16 mouse cellular contexts compared by ENCODE assay signal in the genomic region with DNA sequence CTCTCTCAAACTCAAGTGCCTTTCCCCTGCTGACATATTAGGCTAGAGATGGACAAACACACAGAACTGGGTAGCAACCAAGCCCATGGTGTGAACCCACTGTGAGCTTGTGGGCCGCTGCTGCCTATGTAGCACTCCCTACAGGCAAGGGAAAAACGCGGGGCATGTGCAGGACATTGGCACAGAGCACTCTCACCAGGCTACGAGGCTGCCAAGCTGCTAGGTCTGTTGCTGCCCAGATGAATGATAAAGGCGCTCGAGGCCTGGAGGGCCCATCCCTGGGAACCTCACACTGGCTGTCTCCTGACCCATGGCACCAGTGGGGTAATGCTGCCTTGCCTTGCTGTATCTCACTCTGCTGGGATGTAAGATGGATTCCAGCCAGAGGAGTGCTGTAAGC. TPM values are rescaled to one million over a fixed set of nuclear protein-coding genes. Genes with fewer than 3 reads are reported as not detected.
DNase-seq lines count a peak whose midpoint lies in the region; ATAC-seq and TF ChIP-seq lines count a peak whose summit lies in the region.
"Had no signal": no experiment of that assay in that cellular context is flagged by ENCODE, and none has a peak within 500 bp of the region (broad histone marks: within the 10 kb centered on the region; RNA-seq: fewer than 3 reads in every experiment).

No protein-coding gene starts in this region.

- H3K4me3 ChIP-seq in heart, adult 2 months = no peak overlapping the region
- no peak overlapping the region for H3K4me3 ChIP-seq in midbrain, postnatal 0 days (ENCODE audit: low read depth, low read length)
- no peak overlapping the region for H3K4me3 ChIP-seq in midbrain, embryonic 13.5 days (replicated peaks)
- H3K4me3 ChIP-seq: erythroblast, embryonic 14.5 days; liver, embryonic 12.5 days; neural tube, embryonic 13.5 days had no signal

- H3K27ac ChIP-seq in heart, adult 2 months = no peak overlapping the region
- H3K27ac ChIP-seq in midbrain, postnatal 0 days (ENCODE audit: low read depth, low read length) = no peak overlapping the region
- no peak overlapping the region for H3K27ac ChIP-seq in midbrain, embryonic 13.5 days
- H3K27ac ChIP-seq: liver, embryonic 12.5 days; neural tube, embryonic 13.5 days had no signal

- H3K36me3 ChIP-seq in heart, adult 2 months (ENCODE audit: control insufficient read depth, insufficient read depth, low read length) = no peaks in the 10 kb centered on the region; the same call in 1 of the 2 replicates
- no peaks in the 10 kb centered on the region for H3K36me3 ChIP-seq in midbrain, postnatal 0 days (ENCODE audit: insufficient read depth, low read length)
- no peaks in the 10 kb centered on the region for H3K36me3 ChIP-seq in midbrain, embryonic 13.5 days
- H3K36me3 ChIP-seq: neural tube, embryonic 13.5 days had no signal

- no peak overlapping the region for H3K4me2 ChIP-seq in midbrain, postnatal 0 days (ENCODE audit: low read depth, low read length, poor library complexity, severe bottlenecking)
- no peak overlapping the region for H3K4me2 ChIP-seq in midbrain, embryonic 13.5 days (replicated peaks)
- H3K4me2 ChIP-seq: liver, embryonic 12.5 days; neural tube, embryonic 13.5 days had no signal

- H3K4me1 ChIP-seq in heart, adult 2 months (ENCODE audit: control insufficient read depth, insufficient read depth, low read length) = no peaks in the 10 kb centered on the region; the same call in 1 of the 2 replicates
- no peaks in the 10 kb centered on the region for H3K4me1 ChIP-seq in midbrain, postnatal 0 days (ENCODE audit: insufficient read depth, low read length)
- peaks cover 9% of the 10 kb centered on the region for H3K4me1 ChIP-seq in midbrain, embryonic 13.5 days (replicated peaks)

- 71% methylated on average over 6 of the region's 6 CpGs for WGBS in heart, adult 2 months
- 86% methylated on average over 6 of the region's 6 CpGs for WGBS in midbrain, postnatal 0 days
- WGBS in midbrain, embryonic 13.5 days = 91% methylated on average over 6 of the region's 6 CpGs

- no peaks in the 10 kb centered on the region for H3K27me3 ChIP-seq in heart, adult 2 months (ENCODE audit: control insufficient read depth, insufficient read depth, low read length)
- H3K27me3 ChIP-seq in midbrain, postnatal 0 days (ENCODE audit: insufficient read depth, low read length) = no peaks in the 10 kb centered on the region
- H3K27me3 ChIP-seq in midbrain, embryonic 13.5 days = no peaks in the 10 kb centered on the region
- H3K27me3 ChIP-seq: liver, embryonic 12.5 days; neural tube, embryonic 13.5 days had no signal

- peak; percentile 27 to 48 for DNase-seq in heart, adult 2 months
- no peak for DNase-seq in heart, postnatal 25 days (ENCODE audit: low spot score)
- peak; percentile 40 for DNase-seq in midbrain, postnatal 0 days (ENCODE audit: low spot score)
- peak; percentile 60 to 64 for DNase-seq in cerebellum, postnatal 36 days
- no peak for DNase-seq in urinary bladder, postnatal 10 days (ENCODE audit: low spot score)
- DNase-seq in layer of hippocampus, postnatal 36 days = no peak
- DNase-seq: midbrain, embryonic 14.5 days; right cerebral cortex, adult 18-20 months; thymus, adult 2 months had no signal

- H3K79me2 ChIP-seq in heart, adult 2 months (replicated peaks; ENCODE audit: control insufficient read depth, insufficient read depth, low read length) = peaks cover 1% of the 10 kb centered on the region; the same call in 1 of the 2 replicates

- peak; percentile 19; the same call in 1 of the 2 replicates for TF ChIP-seq CTCF in heart, adult 2 months (IDR thresholded peaks at IDR 0.05)
- 0 out of 2 replicates have a peak, but pooled peaks have one; percentile 12 for TF ChIP-seq CTCF in midbrain, postnatal 0 days (IDR thresholded peaks at IDR 0.05)

- no peaks in the 10 kb centered on the region for H3K9me3 ChIP-seq in midbrain, postnatal 0 days (ENCODE audit: low read length)
- no peaks in the 10 kb centered on the region for H3K9me3 ChIP-seq in midbrain, embryonic 13.5 days
- H3K9me3 ChIP-seq: G1E; liver, embryonic 12.5 days; neural tube, embryonic 13.5 days had no signal

- H3K9ac ChIP-seq in heart, adult 2 months (ENCODE audit: low read depth, low read length) = no peak overlapping the region
- no peak overlapping the region for H3K9ac ChIP-seq in midbrain, postnatal 0 days (replicated peaks; ENCODE audit: low read length, poor library complexity, severe bottlenecking)
- H3K9ac ChIP-seq in midbrain, embryonic 13.5 days (replicated peaks) = no peak overlapping the region
- H3K9ac ChIP-seq: liver, embryonic 12.5 days; neural tube, embryonic 13.5 days had no signal

- TF ChIP-seq POLR2A in heart, adult 2 months (IDR thresholded peaks at IDR 0.05; ENCODE audit: insufficient read depth, low read depth, low read length) = no peak

- ATAC-seq in midbrain, postnatal 0 days (ENCODE audit: low FRiP score) = no peak
- no peak for ATAC-seq in midbrain, embryonic 13.5 days
- ATAC-seq: intestine, postnatal 0 days; liver, embryonic 12.5 days; lung, postnatal 0 days had no signal

- intact Hi-C loops in heart, adult 2 months (cut with DNase I) = no loop called here
- intact Hi-C loops in heart, postnatal 25 days (cut with DNase I) = no loop called here

- no peak for TF ChIP-seq EP300 in heart, adult 2 months (IDR thresholded peaks at IDR 0.05; ENCODE audit: insufficient read depth, low read depth, low read length)

RNA-seq across cellular contexts. Expression of gene Map2k5, which starts 31.7 kb away (rescaled TPM):
- total RNA-seq in heart, adult 2 months (2021) = 10 to 100 TPM; 17.9 to 20.7 TPM
- 31.8 and 34.2 TPM in 2 replicates for polyA plus RNA-seq in heart, adult 2 months (2012; rRNA removed)
- total RNA-seq in heart, postnatal 25 days (2021) = 10 to 100 TPM; 18.7 to 19.8 TPM
- 22.4 and 23.4 TPM in 2 replicates for total RNA-seq in midbrain, postnatal 0 days (2014; rRNA removed)
- 32.7 and 35.0 TPM in 2 replicates for polyA plus RNA-seq in midbrain, postnatal 0 days (2015; fragmentation: Nextera tagmentation; extraction: Ambion mirVana)
- 37.7 and 40.9 TPM in 2 replicates for polyA plus RNA-seq in midbrain, embryonic 13.5 days (2015; fragmentation: Nextera tagmentation; extraction: Ambion mirVana)
- total RNA-seq in layer of hippocampus, postnatal 36 days (2021) = 10 to 100 TPM; 33.3 to 35.6 TPM

RNA-seq across cellular contexts. Expression of gene 2300009A05Rik, which starts 53.0 kb away (rescaled TPM):
- 10 to 100 TPM; 30.7 to 34.4 TPM for total RNA-seq in heart, adult 2 months (2021)
- 31.2 and 55.5 TPM in 2 replicates for polyA plus RNA-seq in heart, adult 2 months (2012; rRNA removed)
- total RNA-seq in heart, postnatal 25 days (2021) = 10 to 100 TPM; 36.2 to 37.3 TPM
- 45.8 and 54.1 TPM in 2 replicates for total RNA-seq in midbrain, postnatal 0 days (2014; rRNA removed)
- 82.8 and 98.4 TPM in 2 replicates for polyA plus RNA-seq in midbrain, postnatal 0 days (2015; fragmentation: Nextera tagmentation; extraction: Ambion mirVana)
- 58.4 TPM in 2 replicates for polyA plus RNA-seq in midbrain, embryonic 13.5 days (2015; fragmentation: Nextera tagmentation; extraction: Ambion mirVana)
- 10 to 100 TPM; 27.6 to 30.7 TPM for total RNA-seq in layer of hippocampus, postnatal 36 days (2021)

Comparison
In these comparisons a context has a peak if more than half of its experiments do, and no peak if none do; other contexts are left out.
1. DNase-seq: peak in heart, adult 2 months (2 of 2), midbrain, postnatal 0 days (single experiment) and cerebellum, postnatal 36 days (2 of 2); none in heart, postnatal 25 days (single experiment), urinary bladder, postnatal 10 days (single experiment) and layer of hippocampus, postnatal 36 days (0 of 2).